Mouse (Mus musculus) cerebellum, adult 8-10 months (tissue): ENCODE data around the gene Olfml2b.

ENCODE experiments used
- DNase-seq: peaks from one replicate; pipeline ENCODE4 v3.0.0; 2022

Gene Olfml2b

GRCm38 (mm10) chr1:170644255-170645205, at the start of gene Olfml2b:
Gene Olfml2b (plus strand): TSS chr1:170644532.
- peak; percentile 45 for DNase-seq

GRCm38 (mm10) chr1:170594575-170594974, 49.8 kb upstream of the Olfml2b start:
- DNase-seq: no peak

GRCm38 (mm10) chr1:170605228-170606001, 38.9 kb upstream of the Olfml2b start:
- DNase-seq: no peak

- no peak for DNase-seq
These were observed 37.0 kb upstream of the Olfml2b start for GRCm38 (mm10) chr1:170607231-170607917.

GRCm38 (mm10) chr1:170608461-170609071, 35.8 kb upstream of the Olfml2b start:
- DNase-seq: no peak

- DNase-seq: no peak
These were observed 34.5 kb upstream of the Olfml2b start for GRCm38 (mm10) chr1:170609872-170610271.

GRCm38 (mm10) chr1:170610289-170610688, 34.0 kb upstream of the Olfml2b start:
- DNase-seq: no peak

- no peak for DNase-seq
These were observed 33.6 kb upstream of the Olfml2b start for GRCm38 (mm10) chr1:170610695-170611094.

GRCm38 (mm10) chr1:170611631-170612030, 32.7 kb upstream of the Olfml2b start:
- no peak for DNase-seq

GRCm38 (mm10) chr1:170612968-170613872, 31.1 kb upstream of the Olfml2b start:
- DNase-seq: peak; percentile 55

- no peak for DNase-seq
These were observed 24.5 kb upstream of the Olfml2b start for GRCm38 (mm10) chr1:170619686-170620374.

- DNase-seq: no peak
These were observed 21.4 kb upstream of the Olfml2b start for GRCm38 (mm10) chr1:170622934-170623333.

GRCm38 (mm10) chr1:170623432-170623831, 20.9 kb upstream of the Olfml2b start:
- no peak for DNase-seq

- DNase-seq: no peak
These were observed 13.8 kb upstream of the Olfml2b start for GRCm38 (mm10) chr1:170630489-170630888.

- DNase-seq: no peak
These were observed 12.8 kb upstream of the Olfml2b start for GRCm38 (mm10) chr1:170631571-170631970.

- peak; percentile 62 for DNase-seq
These were observed 11.9 kb upstream of the Olfml2b start for GRCm38 (mm10) chr1:170632385-170632784.

GRCm38 (mm10) chr1:170632856-170633255, 11.5 kb upstream of the Olfml2b start:
- no peak for DNase-seq

GRCm38 (mm10) chr1:170638941-170639340, 5.4 kb upstream of the Olfml2b start:
- DNase-seq: no peak

GRCm38 (mm10) chr1:170645896-170646605, 1.7 kb downstream of the Olfml2b start:
- DNase-seq: no peak

GRCm38 (mm10) chr1:170646606-170647287, 2.4 kb downstream of the Olfml2b start:
- DNase-seq: no peak
